Mouse (Mus musculus) CH12.LX (cell line): ENCODE results near the gene Tmem219.

ENCODE experiments used
- CTCF ChIP-seq, 2 experiments: IDR thresholded peaks in 1 of 2; conservative IDR thresholded peaks in 1 of 2; 2 replicates each; pipeline ENCODE4 v1.5.1; 2011 to 2012; ENCODE audit warnings: low read depth in 2 of 2, low read length in 2 of 2, improper control_type of control experiment in 1 of 2, inconsistent platforms in 1 of 2, mild to moderate bottlenecking in 1 of 2, moderate library complexity in 1 of 2
- NELFE ChIP-seq: IDR thresholded peaks from 2 replicates; pipeline ENCODE4 v1.6.1; 2011; ENCODE audit warnings: low read depth, low read length, improper control_type of control experiment
- POLR2A ChIP-seq: IDR thresholded peaks from 2 replicates; pipeline ENCODE4 v1.6.1; 2011; ENCODE audit warnings: low read depth, mild to moderate bottlenecking, improper control_type of control experiment, low read length
- USF1 ChIP-seq: IDR thresholded peaks from 2 replicates; pipeline ENCODE4 v1.6.1; 2014; ENCODE audit warnings: low read depth, mild to moderate bottlenecking, inconsistent platforms, low read length, improper control_type of control experiment

DNA sequence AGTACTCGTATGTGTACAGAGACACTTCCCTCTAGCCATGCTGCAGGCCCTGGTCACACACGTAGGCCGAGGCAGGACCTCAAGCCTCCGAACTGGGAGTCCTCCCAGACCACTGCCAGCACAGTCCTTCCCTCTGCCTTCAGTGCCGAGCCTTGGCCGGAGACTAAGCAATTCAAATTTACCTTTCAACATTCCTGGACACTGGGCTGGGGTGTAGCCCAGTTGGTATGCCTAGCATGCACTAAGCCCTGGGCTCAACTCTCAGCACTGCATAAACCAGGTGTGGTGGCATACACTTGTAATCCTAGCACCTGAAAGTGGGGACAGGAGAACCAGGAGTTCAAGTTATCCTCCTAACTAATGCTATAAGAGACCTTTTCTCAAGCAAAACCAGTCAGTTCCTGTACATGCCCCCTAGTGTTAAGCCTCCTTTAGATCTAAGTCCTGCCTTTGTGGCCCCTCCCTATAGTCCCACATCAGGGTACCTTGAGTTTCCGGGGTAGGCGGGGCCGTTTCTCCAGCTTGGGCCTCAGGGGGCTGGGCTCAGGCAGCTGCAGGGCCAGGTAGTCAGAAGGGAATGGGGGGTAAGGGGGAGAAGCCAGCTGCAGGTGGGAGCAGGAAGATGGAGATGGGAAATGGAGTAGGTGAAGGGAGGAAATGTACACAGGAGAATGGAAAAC is 65.8 kb downstream of the Tmem219 start:
- TF ChIP-seq NELFE = no peak
- no peak for TF ChIP-seq USF1
- no peak for TF ChIP-seq CTCF (conservative IDR thresholded peaks at IDR 0.05 in 1 of 2, IDR thresholded peaks at IDR 0.05 in 1 of 2; ENCODE audit: low read depth in 2 of 2, low read length in 2 of 2)
- no peak for TF ChIP-seq POLR2A
